Mouse (Mus musculus): ENCODE measurements around the gene Clcn3. TPM values are rescaled to one million over a fixed set of nuclear protein-coding genes. Genes with fewer than 3 reads are reported as not detected.

The Clcn3 gene
- polyA plus RNA-seq, 1 experiment from 2014 or later = 24.8 TPM

DNA sequence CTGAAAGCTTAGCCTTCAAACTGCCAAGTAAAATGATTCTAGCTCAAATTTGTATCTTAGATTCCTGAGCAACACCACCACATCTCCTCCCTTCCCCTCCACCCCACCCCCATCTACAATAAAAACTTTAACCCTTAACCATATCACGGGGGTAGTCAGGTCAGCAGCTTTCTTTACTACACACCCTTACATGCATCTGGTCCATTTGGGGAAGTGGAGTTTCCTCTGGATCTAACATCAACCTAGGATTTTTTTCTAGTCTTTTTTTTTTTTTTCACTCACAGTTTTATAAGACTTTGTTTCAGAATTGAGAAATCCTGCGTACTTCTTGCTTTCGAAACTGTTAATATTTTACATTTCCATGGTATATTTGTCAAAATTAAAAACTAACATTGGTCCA lies 20.3 kb downstream of the Clcn3 start:
- H3K27me3 ChIP-seq (ENCODE audit: control insufficient read depth, insufficient read depth, low read length) = no peaks in the 10 kb centered on the region
- H3K4me2 ChIP-seq (replicated peaks; ENCODE audit: low read depth, low read length) = no peak overlapping the region
- no peak for ATAC-seq (ENCODE audit: low FRiP score, low TSS enrichment)
- 75% methylated on average over 3 of the region's 3 CpGs for WGBS
- H3K9me3 ChIP-seq (ENCODE audit: control insufficient read depth, low read length) = no peaks in the 10 kb centered on the region
- no peaks in the 10 kb centered on the region for H3K4me1 ChIP-seq (ENCODE audit: control insufficient read depth, insufficient read depth, low read length)
- H3K4me3 ChIP-seq (ENCODE audit: low read length) = no peak overlapping the region
- H3K27ac ChIP-seq (ENCODE audit: low read depth, low read length) = no peak overlapping the region
- H3K9ac ChIP-seq (ENCODE audit: low read depth, low read length) = no peak overlapping the region
- H3K36me3 ChIP-seq (ENCODE audit: control insufficient read depth, insufficient read depth, low read length) = no peaks in the 10 kb centered on the region

DNA sequence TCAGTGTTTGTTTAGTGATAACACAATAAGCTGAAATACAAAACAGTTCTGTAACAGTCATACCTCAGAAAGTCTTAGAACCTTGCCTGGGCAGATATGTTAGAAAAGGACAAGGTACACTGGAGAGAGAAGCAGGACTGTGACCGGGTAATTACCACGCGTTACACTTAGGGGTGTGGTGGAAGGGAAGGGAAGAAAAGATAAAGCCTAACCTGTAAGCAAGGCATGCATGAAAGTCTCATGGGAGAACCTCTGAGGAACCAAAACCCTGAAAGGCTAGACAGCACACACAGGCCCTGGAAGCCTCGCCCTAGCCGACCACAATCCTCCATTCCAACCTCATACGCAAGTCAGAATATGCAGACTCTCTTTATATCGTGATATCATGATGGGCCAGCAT lies 26.3 kb downstream of the Clcn3 start:
- 93% methylated on average over 7 of the region's 7 CpGs for WGBS
- no peak overlapping the region for H3K4me2 ChIP-seq (replicated peaks; ENCODE audit: low read depth, low read length)
- no peak for ATAC-seq (ENCODE audit: low FRiP score, low TSS enrichment)
- no peaks in the 10 kb centered on the region for H3K27me3 ChIP-seq (ENCODE audit: control insufficient read depth, insufficient read depth, low read length)
- no peaks in the 10 kb centered on the region for H3K36me3 ChIP-seq (ENCODE audit: control insufficient read depth, insufficient read depth, low read length)
- peaks cover 8% of the 10 kb centered on the region for H3K4me1 ChIP-seq (ENCODE audit: control insufficient read depth, insufficient read depth, low read length)
- H3K27ac ChIP-seq (ENCODE audit: low read depth, low read length) = no peak overlapping the region
- no peaks in the 10 kb centered on the region for H3K9me3 ChIP-seq (ENCODE audit: control insufficient read depth, low read length)
- no peak overlapping the region for H3K4me3 ChIP-seq (ENCODE audit: low read length)
- H3K9ac ChIP-seq (ENCODE audit: low read depth, low read length) = no peak overlapping the region

DNA sequence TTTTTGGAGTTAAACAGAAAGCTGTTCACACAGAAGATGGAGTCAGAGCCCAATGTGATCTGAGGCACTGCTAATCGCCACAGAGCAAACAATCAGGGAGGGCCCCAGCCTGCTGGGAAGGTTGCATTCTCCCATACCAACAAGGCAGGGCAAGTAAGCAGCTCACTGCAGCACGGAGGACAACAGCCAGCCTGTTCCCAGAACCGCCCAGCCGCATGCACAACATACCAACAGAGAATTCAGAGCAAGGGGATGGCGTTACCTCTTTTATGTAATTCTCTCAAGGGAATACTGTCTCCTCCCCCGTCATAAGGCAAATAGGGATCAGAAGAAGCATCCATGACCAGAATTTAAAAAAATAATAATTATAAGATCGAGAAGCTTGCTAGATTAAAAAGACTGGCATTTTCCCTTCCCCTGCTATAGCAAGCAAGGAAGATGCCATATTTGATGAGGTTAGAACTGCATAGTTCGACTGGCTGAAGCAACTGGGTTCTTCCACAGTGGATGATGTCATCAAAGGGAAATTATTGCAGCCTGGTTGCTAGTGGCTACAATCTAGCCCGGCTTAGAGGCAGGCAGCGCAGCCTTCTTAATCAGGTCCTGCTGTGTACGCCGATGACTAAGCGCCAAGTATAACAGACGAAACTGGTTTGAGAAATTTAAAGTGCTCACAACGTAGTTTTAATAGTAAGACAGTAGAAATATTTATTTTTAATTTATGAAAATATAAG lies 28.7 kb downstream of the Clcn3 start:
- 6% methylated on average over 15 of the region's 15 CpGs for WGBS
- peak overlapping the region; percentile 76 for H3K27ac ChIP-seq (ENCODE audit: low read depth, low read length)
- peak overlapping the region; percentile 37; the same call in 1 of the 2 replicates for H3K9ac ChIP-seq (ENCODE audit: low read depth, low read length)

DNA sequence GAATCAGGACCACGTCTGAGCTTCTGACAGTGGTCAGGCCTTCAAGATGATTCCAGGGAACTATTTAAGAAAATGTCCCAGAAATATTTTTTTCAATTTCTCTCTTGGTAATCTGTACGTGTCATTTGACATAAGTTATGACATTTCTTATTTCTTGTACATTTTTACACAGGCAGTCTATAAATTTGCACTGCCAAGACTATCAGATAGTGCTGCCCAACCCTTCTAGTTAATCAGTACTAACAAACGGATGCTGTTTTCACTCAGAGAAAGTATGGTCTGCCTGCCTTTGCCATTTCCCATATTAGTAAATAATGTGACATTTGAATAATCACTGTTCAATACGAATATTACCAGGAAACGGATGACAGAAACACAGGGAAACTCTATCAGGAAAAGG lies 30.3 kb downstream of the Clcn3 start:
- ATAC-seq (ENCODE audit: low FRiP score, low TSS enrichment) = no peak
- Histone ChIP-seq H3K4me1 (ENCODE audit: control insufficient read depth, insufficient read depth, low read length) (peaks cover 8% of the 10 kb centered on the region), H3K27ac (ENCODE audit: low read depth, low read length) (no peak overlapping the region), H3K27me3 (ENCODE audit: control insufficient read depth, insufficient read depth, low read length) (no peaks in the 10 kb centered on the region), H3K4me2 (replicated peaks; ENCODE audit: low read depth, low read length) (no peak overlapping the region), H3K36me3 (ENCODE audit: control insufficient read depth, insufficient read depth, low read length) (no peaks in the 10 kb centered on the region), H3K9ac (ENCODE audit: low read depth, low read length) (no peak overlapping the region), H3K4me3 (ENCODE audit: low read length) (no peak overlapping the region), H3K9me3 (ENCODE audit: control insufficient read depth, low read length) (no peaks in the 10 kb centered on the region)
- WGBS = 71% methylated on average over 5 of the region's 5 CpGs

More for the DNA sequence above, 28.7 kb downstream of the Clcn3 start:
- H3K4me2 ChIP-seq (replicated peaks; ENCODE audit: low read depth, low read length) = peak overlapping the region; percentile 50
- H3K4me3 ChIP-seq (ENCODE audit: low read length) = peak overlapping the region; percentile 38
- no peaks in the 10 kb centered on the region for H3K9me3 ChIP-seq (ENCODE audit: control insufficient read depth, low read length)
- H3K4me1 ChIP-seq (ENCODE audit: control insufficient read depth, insufficient read depth, low read length) = peaks cover 8% of the 10 kb centered on the region
- no peaks in the 10 kb centered on the region for H3K36me3 ChIP-seq (ENCODE audit: control insufficient read depth, insufficient read depth, low read length)
- peak; percentile 94 for ATAC-seq (ENCODE audit: low FRiP score, low TSS enrichment)
- H3K27me3 ChIP-seq (ENCODE audit: control insufficient read depth, insufficient read depth, low read length) = no peaks in the 10 kb centered on the region

DNA sequence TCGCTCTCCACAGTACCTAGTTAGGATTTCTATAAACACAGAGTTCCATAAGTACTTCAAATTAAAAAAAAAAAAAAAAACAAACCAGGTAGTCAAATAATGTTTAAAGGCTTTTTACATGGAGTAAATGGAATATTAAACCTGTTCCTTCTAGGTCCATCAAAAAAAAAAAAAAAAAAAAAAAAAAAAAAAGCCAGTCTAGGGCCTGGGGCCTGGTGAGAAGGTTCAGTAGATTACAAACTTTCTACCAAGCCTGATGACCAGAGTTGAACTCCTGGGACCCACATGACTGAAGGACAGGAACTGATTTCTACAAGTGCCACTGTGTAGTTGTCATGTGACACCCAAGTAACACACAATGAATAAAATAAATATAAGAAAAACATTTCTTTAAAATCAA lies 31.3 kb downstream of the Clcn3 start:
- H3K9ac ChIP-seq (ENCODE audit: low read depth, low read length) = no peak overlapping the region
- H3K4me1 ChIP-seq (ENCODE audit: control insufficient read depth, insufficient read depth, low read length) = peaks cover 8% of the 10 kb centered on the region
- 100% methylated on average over 1 of the region's 1 CpGs for WGBS
- H3K36me3 ChIP-seq (ENCODE audit: control insufficient read depth, insufficient read depth, low read length) = no peaks in the 10 kb centered on the region
- no peak for ATAC-seq (ENCODE audit: low FRiP score, low TSS enrichment)
- no peaks in the 10 kb centered on the region for H3K27me3 ChIP-seq (ENCODE audit: control insufficient read depth, insufficient read depth, low read length)
- H3K4me2 ChIP-seq (replicated peaks; ENCODE audit: low read depth, low read length) = no peak overlapping the region
- H3K9me3 ChIP-seq (ENCODE audit: control insufficient read depth, low read length) = no peaks in the 10 kb centered on the region
- H3K27ac ChIP-seq (ENCODE audit: low read depth, low read length) = no peak overlapping the region
- H3K4me3 ChIP-seq (ENCODE audit: low read length) = no peak overlapping the region

DNA sequence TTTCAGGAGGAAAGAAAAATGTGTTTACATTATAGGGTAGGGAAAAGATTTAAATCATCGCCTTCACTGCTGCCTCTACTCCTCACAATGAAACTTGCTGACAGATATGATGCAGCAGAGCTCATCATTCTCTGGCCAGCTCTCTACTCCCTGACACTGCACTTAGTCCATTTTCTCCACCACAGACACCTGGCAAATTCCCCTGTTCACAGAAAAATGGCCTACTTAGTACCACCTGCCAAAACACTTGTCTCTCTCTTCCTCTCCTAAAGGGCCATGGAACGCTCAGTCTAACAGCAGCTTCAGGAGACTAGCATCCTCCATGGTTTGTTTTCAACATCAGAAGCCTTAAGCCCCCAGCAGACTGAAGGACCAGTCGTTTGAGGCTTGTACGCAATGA lies 31.8 kb downstream of the Clcn3 start:
- no peaks in the 10 kb centered on the region for H3K36me3 ChIP-seq (ENCODE audit: control insufficient read depth, insufficient read depth, low read length)
- no peak overlapping the region for H3K9ac ChIP-seq (ENCODE audit: low read depth, low read length)
- no peak overlapping the region for H3K4me2 ChIP-seq (replicated peaks; ENCODE audit: low read depth, low read length)
- H3K9me3 ChIP-seq (ENCODE audit: control insufficient read depth, low read length) = no peaks in the 10 kb centered on the region
- ATAC-seq (ENCODE audit: low FRiP score, low TSS enrichment) = no peak
- no peak overlapping the region for H3K4me3 ChIP-seq (ENCODE audit: low read length)
- no peaks in the 10 kb centered on the region for H3K27me3 ChIP-seq (ENCODE audit: control insufficient read depth, insufficient read depth, low read length)
- 90% methylated on average over 4 of the region's 4 CpGs for WGBS
- peaks cover 8% of the 10 kb centered on the region for H3K4me1 ChIP-seq (ENCODE audit: control insufficient read depth, insufficient read depth, low read length)
- H3K27ac ChIP-seq (ENCODE audit: low read depth, low read length) = no peak overlapping the region

DNA sequence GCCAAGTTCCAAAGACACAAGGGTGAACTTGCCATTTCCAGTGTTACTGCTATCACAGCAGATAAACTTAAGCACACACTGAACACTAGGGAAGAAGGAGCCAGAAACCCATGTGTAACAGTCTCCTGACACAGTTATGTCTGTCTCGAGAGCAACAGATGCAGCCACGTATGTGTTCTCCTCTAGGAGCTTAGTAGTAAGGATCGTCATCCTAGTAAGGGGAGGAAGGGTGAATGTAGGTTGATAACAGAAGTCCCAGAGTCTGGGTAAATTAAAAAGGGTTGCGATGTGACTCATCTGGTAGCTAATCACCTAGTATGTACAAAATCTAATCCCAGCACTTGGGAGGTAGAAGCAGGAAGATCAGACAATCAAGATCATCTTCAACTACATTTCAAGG lies 33.2 kb downstream of the Clcn3 start:
- Histone ChIP-seq H3K9ac (ENCODE audit: low read depth, low read length) (no peak overlapping the region), H3K4me3 (ENCODE audit: low read length) (no peak overlapping the region), H3K9me3 (ENCODE audit: control insufficient read depth, low read length) (no peaks in the 10 kb centered on the region), H3K4me2 (replicated peaks; ENCODE audit: low read depth, low read length) (no peak overlapping the region), H3K27me3 (ENCODE audit: control insufficient read depth, insufficient read depth, low read length) (no peaks in the 10 kb centered on the region), H3K36me3 (ENCODE audit: control insufficient read depth, insufficient read depth, low read length) (no peaks in the 10 kb centered on the region), H3K4me1 (ENCODE audit: control insufficient read depth, insufficient read depth, low read length) (peaks cover 8% of the 10 kb centered on the region), H3K27ac (ENCODE audit: low read depth, low read length) (no peak overlapping the region)
- no peak for ATAC-seq (ENCODE audit: low FRiP score, low TSS enrichment)
- 79% methylated on average over 4 of the region's 4 CpGs for WGBS

DNA sequence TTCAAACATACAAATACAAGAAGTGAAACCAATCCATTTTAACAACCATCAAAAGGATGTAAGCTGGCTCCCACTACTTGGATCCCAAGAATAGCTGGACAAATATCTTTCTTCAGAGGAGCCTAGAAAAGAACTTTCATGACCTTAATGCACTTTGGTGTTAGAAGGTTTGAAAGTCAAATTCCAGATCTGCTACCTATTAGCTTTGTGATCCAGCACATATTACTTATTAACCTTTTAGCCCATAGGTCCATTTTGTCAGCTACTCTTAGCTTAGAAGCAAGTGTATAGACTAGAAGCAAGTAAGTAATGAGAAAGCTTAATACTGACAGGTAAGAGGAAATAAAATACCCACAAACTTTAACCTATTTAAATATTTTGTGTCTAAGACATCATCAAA lies 35.6 kb downstream of the Clcn3 start:
- H3K9ac ChIP-seq (ENCODE audit: low read depth, low read length) = no peak overlapping the region
- H3K27me3 ChIP-seq (ENCODE audit: control insufficient read depth, insufficient read depth, low read length) = no peaks in the 10 kb centered on the region
- no peak overlapping the region for H3K4me3 ChIP-seq (ENCODE audit: low read length)
- H3K9me3 ChIP-seq (ENCODE audit: control insufficient read depth, low read length) = no peaks in the 10 kb centered on the region
- no peak overlapping the region for H3K4me2 ChIP-seq (replicated peaks; ENCODE audit: low read depth, low read length)
- no peak for ATAC-seq (ENCODE audit: low FRiP score, low TSS enrichment)
- no peak overlapping the region for H3K27ac ChIP-seq (ENCODE audit: low read depth, low read length)
- no peaks in the 10 kb centered on the region for H3K36me3 ChIP-seq (ENCODE audit: control insufficient read depth, insufficient read depth, low read length)
- H3K4me1 ChIP-seq (ENCODE audit: control insufficient read depth, insufficient read depth, low read length) = no peaks in the 10 kb centered on the region

DNA sequence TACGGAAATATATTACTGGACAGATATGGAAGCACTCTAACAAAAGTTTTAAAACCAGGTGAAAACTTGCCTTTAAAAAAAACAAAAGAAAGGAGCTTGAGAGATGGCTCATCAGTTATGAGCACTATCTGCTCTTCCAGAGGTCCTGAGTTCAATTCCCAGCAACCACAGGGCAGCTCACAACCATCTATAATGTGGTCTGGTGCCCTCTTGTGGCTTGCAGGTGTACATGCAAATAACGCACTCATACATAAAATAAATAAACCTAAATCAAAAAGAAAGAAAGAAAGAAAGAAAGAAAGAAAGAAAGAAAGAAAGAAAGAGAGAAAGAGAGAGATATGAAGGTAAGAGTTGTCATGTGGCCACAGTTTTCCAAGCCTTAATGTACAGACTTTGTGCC lies 40.2 kb downstream of the Clcn3 start:
- ATAC-seq (ENCODE audit: low FRiP score, low TSS enrichment) = no peak
- Histone ChIP-seq H3K9me3 (ENCODE audit: control insufficient read depth, low read length) (no peaks in the 10 kb centered on the region), H3K4me3 (ENCODE audit: low read length) (no peak overlapping the region), H3K27ac (ENCODE audit: low read depth, low read length) (no peak overlapping the region), H3K27me3 (ENCODE audit: control insufficient read depth, insufficient read depth, low read length) (no peaks in the 10 kb centered on the region), H3K4me1 (ENCODE audit: control insufficient read depth, insufficient read depth, low read length) (no peaks in the 10 kb centered on the region), H3K36me3 (ENCODE audit: control insufficient read depth, insufficient read depth, low read length) (no peaks in the 10 kb centered on the region), H3K4me2 (replicated peaks; ENCODE audit: low read depth, low read length) (no peak overlapping the region), H3K9ac (ENCODE audit: low read depth, low read length) (no peak overlapping the region)
- 97% methylated on average over 2 of the region's 2 CpGs for WGBS

All from kidney, embryonic 14.5 days (tissue).